Mouse (Mus musculus) urinary bladder, postnatal 4 days (tissue): Measurements from ENCODE around the gene Rfesd.

Experiments
- DNase-seq, 2 experiments: peaks; one replicate each; pipeline ENCODE4 v3.0.0; 2021 to 2022; ENCODE audit warnings: low spot score in 2 of 2

Gene Rfesd

GRCm38 (mm10) chr13:76017974-76018843 is at the start of gene Rfesd:
Gene Rfesd (minus strand): TSS chr13:76018719.
- peak; percentile 97 for DNase-seq

- no peak for DNase-seq
Observed at GRCm38 (mm10) chr13:76064363-76064945, 45.9 kb upstream of the Rfesd start.

- no peak for DNase-seq
Observed at GRCm38 (mm10) chr13:76063548-76063947, 45.0 kb upstream of the Rfesd start.

- DNase-seq: no peak
Observed at GRCm38 (mm10) chr13:76062569-76062968, 44.0 kb upstream of the Rfesd start.

- DNase-seq: no peak
Observed at GRCm38 (mm10) chr13:76062126-76062525, 43.6 kb upstream of the Rfesd start.

- DNase-seq: no peak
Observed at GRCm38 (mm10) chr13:76059591-76059990, 41.1 kb upstream of the Rfesd start.

GRCm38 (mm10) chr13:76057267-76058069 is 38.9 kb upstream of the Rfesd start:
- DNase-seq: no peak

- no peak for DNase-seq
Observed at GRCm38 (mm10) chr13:76056896-76057266, 38.4 kb upstream of the Rfesd start, which contains the start of gene Gpr150. Gene Gpr150 (minus strand): TSS chr13:76056996.

GRCm38 (mm10) chr13:76056261-76056724 is 37.8 kb upstream of the Rfesd start:
- peak; percentile 32 to 60 for DNase-seq

- no peak for DNase-seq
Observed at GRCm38 (mm10) chr13:76055391-76056232, 37.1 kb upstream of the Rfesd start.

- no peak for DNase-seq
Observed at GRCm38 (mm10) chr13:76044971-76045370, 26.5 kb upstream of the Rfesd start.

GRCm38 (mm10) chr13:76042455-76042854 is 23.9 kb upstream of the Rfesd start:
- DNase-seq: no peak

GRCm38 (mm10) chr13:76024588-76024987 is 6.1 kb upstream of the Rfesd start:
- no peak for DNase-seq

- no peak for DNase-seq
Observed at GRCm38 (mm10) chr13:76021782-76022181, 3.3 kb upstream of the Rfesd start.

- no peak for DNase-seq
Observed at GRCm38 (mm10) chr13:76018844-76019400, 403 bp upstream of the Rfesd start.

- DNase-seq: no peak
Observed at GRCm38 (mm10) chr13:76017465-76017864, 1.1 kb downstream of the Rfesd start.

- DNase-seq: no peak
Observed at GRCm38 (mm10) chr13:76014511-76014910, 4.0 kb downstream of the Rfesd start.

- no peak for DNase-seq
Observed at GRCm38 (mm10) chr13:76003272-76003671, 15.2 kb downstream of the Rfesd start.

GRCm38 (mm10) chr13:75992169-75993028 is 26.1 kb downstream of the Rfesd start:
- no peak for DNase-seq

- DNase-seq: no peak
Observed at GRCm38 (mm10) chr13:75988096-75988495, 30.4 kb downstream of the Rfesd start.
